Mouse (Mus musculus) MEL (cell line): ENCODE data around the gene Dapp1. TPM values are rescaled to one million over a fixed set of nuclear protein-coding genes. Genes with fewer than 3 reads are reported as not detected.
A peak's percentile ranks its signal among the peaks of the same experiment; 100 is the strongest.

Experiments
- DNase-seq: peaks from one replicate; pipeline ENCODE4 v3.0.0; 2011; ENCODE audit warnings: low read depth, low spot score
- H3K27ac ChIP-seq: 2 replicates; pipeline ENCODE4 v1.5.1; 2012; ENCODE audit warnings: low read depth, mild to moderate bottlenecking, control low read depth, low read length, moderate library complexity; ENCODE audit not compliant: control insufficient read depth
- H3K27me3 ChIP-seq, 2 experiments: fragments of 150-350 bp in 1 of 2; sonication (generic) in 1 of 2; 2 replicates each; pipeline ENCODE4 v1.6.1; 2012; ENCODE audit warnings: low read length in 2 of 2, mild to moderate bottlenecking in 2 of 2, improper control_type of control experiment in 1 of 2, moderate library complexity in 1 of 2; ENCODE audit not compliant: insufficient read depth in 2 of 2, control insufficient read depth in 1 of 2
- H3K36me3 ChIP-seq, 2 experiments: 2 replicates each; pipeline ENCODE4 v1.6.1; 2012 to 2014; ENCODE audit warnings: low read length in 2 of 2, improper control_type of control experiment in 1 of 2, inconsistent platforms in 1 of 2, mild to moderate bottlenecking in 1 of 2; ENCODE audit not compliant: insufficient read depth in 2 of 2, control insufficient read depth in 1 of 2
- H3K4me1 ChIP-seq, 2 experiments: fragments of 150-350 bp in 1 of 2; sonication (generic) in 1 of 2; 2 replicates each; pipeline ENCODE4 v1.6.1; 2012; ENCODE audit warnings: low read length in 2 of 2, improper control_type of control experiment in 1 of 2, mild to moderate bottlenecking in 1 of 2; ENCODE audit not compliant: insufficient read depth in 2 of 2, control insufficient read depth in 1 of 2
- H3K4me3 ChIP-seq, 2 experiments: fragments of 150-350 bp in 1 of 2; sonication (generic) in 1 of 2; 2 replicates each; pipeline ENCODE4 v1.5.1; 2012; ENCODE audit warnings: low read depth in 2 of 2, low read length in 2 of 2, mild to moderate bottlenecking in 2 of 2, moderate library complexity in 2 of 2, control low read depth in 1 of 2, improper control_type of control experiment in 1 of 2; ENCODE audit not compliant: control insufficient read depth in 1 of 2, insufficient read depth in 1 of 2
- H3K79me2 ChIP-seq: 2 replicates; pipeline ENCODE4 v1.6.1; 2012; ENCODE audit warnings: mild to moderate bottlenecking, low read length, moderate library complexity; ENCODE audit not compliant: control insufficient read depth, poor library complexity, insufficient read depth
- H3K9ac ChIP-seq: 2 replicates; pipeline ENCODE4 v1.6.1; 2012; ENCODE audit warnings: low read depth, mild to moderate bottlenecking, control low read depth, low read length, moderate library complexity; ENCODE audit not compliant: control insufficient read depth, poor library complexity, severe bottlenecking
- H3K9me3 ChIP-seq: fragments of 150-350 bp; sonication (generic); replicated peaks from 2 replicates; pipeline ENCODE4 v1.6.1; 2012; ENCODE audit warnings: mild to moderate bottlenecking, low read length, improper control_type of control experiment, moderate library complexity; ENCODE audit not compliant: insufficient read depth
- CHD1 ChIP-seq: IDR thresholded peaks from 2 replicates; pipeline ENCODE4 v1.6.1; 2012; ENCODE audit warnings: low read depth, mild to moderate bottlenecking, inconsistent platforms, low read length, improper control_type of control experiment
- CHD2 ChIP-seq: IDR thresholded peaks from 2 replicates; pipeline ENCODE4 v1.6.1; 2011; ENCODE audit warnings: low read length, improper control_type of control experiment
- CTCF ChIP-seq, 3 experiments: IDR thresholded peaks in 2 of 3; conservative IDR thresholded peaks in 1 of 3; 2 replicates each; pipeline ENCODE4 v1.5.1; 2011 to 2012; ENCODE audit warnings: low read length in 3 of 3, low read depth in 2 of 3, mild to moderate bottlenecking in 2 of 3, improper control_type of control experiment in 1 of 3, inconsistent platforms in 1 of 3, mixed read lengths in 1 of 3, moderate library complexity in 1 of 3; ENCODE audit not compliant: control insufficient read depth in 1 of 3, insufficient read depth in 1 of 3, poor library complexity in 1 of 3, severe bottlenecking in 1 of 3
- EP300 ChIP-seq, 2 experiments: IDR thresholded peaks; 2 replicates each; pipeline ENCODE4 v1.6.1; 2011; ENCODE audit warnings: improper control_type of control experiment in 2 of 2, low read length in 2 of 2, low read depth in 1 of 2, mild to moderate bottlenecking in 1 of 2
- ETS1 ChIP-seq: IDR thresholded peaks from 2 replicates; pipeline ENCODE4 v1.6.1; 2012; ENCODE audit warnings: low read depth, mild to moderate bottlenecking, inconsistent platforms, low read length, improper control_type of control experiment, moderate library complexity
- GATA1 ChIP-seq: IDR thresholded peaks from 2 replicates; pipeline ENCODE4 v1.6.1; 2011; ENCODE audit warnings: low read depth, low read length, improper control_type of control experiment
- MAX ChIP-seq: IDR thresholded peaks from 2 replicates; pipeline ENCODE4 v1.6.1; 2011; ENCODE audit warnings: low read length, improper control_type of control experiment
- MAZ ChIP-seq: IDR thresholded peaks from 2 replicates; pipeline ENCODE4 v1.6.1; 2012; ENCODE audit warnings: low read depth, mild to moderate bottlenecking, inconsistent platforms, low read length, improper control_type of control experiment
- MEF2A ChIP-seq: IDR thresholded peaks from 2 replicates; pipeline ENCODE4 v1.6.1; 2014; ENCODE audit warnings: low read depth, mild to moderate bottlenecking, inconsistent platforms, low read length, improper control_type of control experiment; ENCODE audit not compliant: poor library complexity, insufficient replicate concordance, severe bottlenecking; ENCODE audit errors: extremely low read depth
- POLR2A ChIP-seq, 2 experiments: IDR thresholded peaks; 2 replicates each; pipeline ENCODE4 v1.6.1; 2011 to 2012; ENCODE audit warnings: low read length in 2 of 2, mild to moderate bottlenecking in 2 of 2, control low read depth in 1 of 2, improper control_type of control experiment in 1 of 2, low read depth in 1 of 2, moderate library complexity in 1 of 2; ENCODE audit not compliant: control insufficient read depth in 1 of 2, insufficient read depth in 1 of 2, poor library complexity in 1 of 2
- POLR2AphosphoS2 ChIP-seq: IDR thresholded peaks from 2 replicates; pipeline ENCODE4 v1.6.1; 2011; ENCODE audit warnings: low read length, improper control_type of control experiment
- RAD21 ChIP-seq: IDR thresholded peaks from 2 replicates; pipeline ENCODE4 v1.6.1; 2011; ENCODE audit warnings: mild to moderate bottlenecking, low read depth, low read length, improper control_type of control experiment
- RCOR1 ChIP-seq: IDR thresholded peaks from 2 replicates; pipeline ENCODE4 v1.6.1; 2012; ENCODE audit warnings: low read depth, mild to moderate bottlenecking, inconsistent platforms, low read length, improper control_type of control experiment
- SMC3 ChIP-seq: IDR thresholded peaks from 2 replicates; pipeline ENCODE4 v1.6.1; 2011; ENCODE audit warnings: low read depth, low read length, improper control_type of control experiment
- TAL1 ChIP-seq: IDR thresholded peaks from 2 replicates; pipeline ENCODE4 v1.6.1; 2012; ENCODE audit warnings: mild to moderate bottlenecking, inconsistent platforms, low read length, moderate library complexity, mixed read lengths
- TBP ChIP-seq: IDR thresholded peaks from 2 replicates; pipeline ENCODE4 v1.8.0; 2011; ENCODE audit warnings: low read depth, low read length, improper control_type of control experiment
- TCF12 ChIP-seq: IDR thresholded peaks from 2 replicates; pipeline ENCODE4 v1.6.1; 2014; ENCODE audit warnings: low read depth, mild to moderate bottlenecking, inconsistent platforms, low read length, improper control_type of control experiment, moderate library complexity
- ZC3H11A ChIP-seq: IDR thresholded peaks from 2 replicates; pipeline ENCODE4 v1.6.1; 2012; ENCODE audit warnings: low read depth, mild to moderate bottlenecking, inconsistent platforms, low read length, improper control_type of control experiment
- ZKSCAN1 ChIP-seq: IDR thresholded peaks from 2 replicates; pipeline ENCODE4 v1.6.1; 2012; ENCODE audit warnings: low read depth, mild to moderate bottlenecking, inconsistent platforms, low read length, improper control_type of control experiment, moderate library complexity
- polyA plus RNA-seq, 2 experiments: library from polyadenylated mRNA; stranded (reverse) in 1 of 2; unstranded in 1 of 2; fragments of >175 nt in 1 of 2; fragments of >200 nt in 1 of 2; gene quantifications; 2 replicates each; pipeline versions ENCODE4 v1.2.1 to v1.2.4; 2012; ENCODE audit warnings: low replicate concordance in 2 of 2, low read depth in 1 of 2; ENCODE audit not compliant: insufficient read length in 2 of 2, insufficient read depth in 1 of 2, missing spikeins in 1 of 2
- total RNA-seq: library from RNA; depleted of rRNA; stranded (reverse); fragments of 300-350 nt; gene quantifications from 2 replicates; pipeline ENCODE4 v1.2.3, GENCODE M21; 2012

The Dapp1 gene
- total and polyA plus RNA-seq, 3 experiments, result 45.7 to 91.5 (median 67.3) TPM

- Histone ChIP-seq H3K79me2 (peaks cover 62% of the 10 kb centered on the region), H3K27me3 (no peaks in the 10 kb centered on the region), H3K4me1 (peaks cover 33 to 55% of the 10 kb centered on the region in 2 experiments), H3K9ac (peak overlapping the region; percentile 47), H3K36me3 (peaks cover 9 to 65% of the 10 kb centered on the region in 2 experiments), H3K4me3 (peak overlapping the region in 1 of 2 experiments; percentile 11; a peak in 1 of 4 replicates), H3K9me3 (no peaks in the 10 kb centered on the region), H3K27ac (peak overlapping the region; percentile 61)
- TF ChIP-seq RCOR1 (no peak), CHD1 (no peak), TCF12 (no peak), ZC3H11A (no peak), POLR2AphosphoS2 (no peak), ZKSCAN1 (no peak)
- no peak for DNase-seq
Measured at GRCm38 (mm10) chr3:137977629-137978041, 3.7 kb downstream of the Dapp1 start.

GRCm38 (mm10) chr3:137976943-137977628 lies 4.3 kb downstream of the Dapp1 start:
- no peak for TF ChIP-seq TCF12
- no peak for TF ChIP-seq CHD2
- TF ChIP-seq POLR2A (IDR thresholded peaks at IDR 0.05; ENCODE audit: control insufficient read depth in 1 of 2, insufficient read depth in 1 of 2, low read depth in 1 of 2, low read length in 2 of 2, poor library complexity in 1 of 2), result no peak
- no peak for TF ChIP-seq GATA1
- Histone ChIP-seq H3K4me1 (peaks cover 33 to 53% of the 10 kb centered on the region in 2 experiments), H3K4me3 (no peak overlapping the region), H3K36me3 (peaks cover 9 to 66% of the 10 kb centered on the region in 2 experiments), H3K9me3 (no peaks in the 10 kb centered on the region), H3K9ac (peak overlapping the region; percentile 47; the same call in 1 of the 2 replicates), H3K79me2 (peaks cover 62% of the 10 kb centered on the region), H3K27ac (peak overlapping the region; percentile 61), H3K27me3 (no peaks in the 10 kb centered on the region)
- DNase-seq, result no peak

GRCm38 (mm10) chr3:137975856-137976423 lies 5.4 kb downstream of the Dapp1 start:
- H3K79me2 ChIP-seq, result peaks cover 69% of the 10 kb centered on the region
- H3K27me3 ChIP-seq, result no peaks in the 10 kb centered on the region
- DNase-seq, result peak; percentile 48
- peaks cover 9 to 73% of the 10 kb centered on the region in 2 experiments for H3K36me3 ChIP-seq
- peaks cover 42 to 61% of the 10 kb centered on the region in 2 experiments for H3K4me1 ChIP-seq
- H3K27ac ChIP-seq, result peak overlapping the region; percentile 45
- H3K9me3 ChIP-seq, result no peaks in the 10 kb centered on the region
- H3K4me3 ChIP-seq, result no peak overlapping the region
- TF ChIP-seq SMC3 (no peak), CTCF (IDR thresholded peaks at IDR 0.05 in 2 of 3, conservative IDR thresholded peaks at IDR 0.05 in 1 of 3; ENCODE audit: control insufficient read depth in 1 of 3, insufficient read depth in 1 of 3, low read depth in 2 of 3, low read length in 3 of 3, poor library complexity in 1 of 3, severe bottlenecking in 1 of 3) (no peak), TBP (no peak), MAX (peak; percentile 56; the same call in 1 of the 2 replicates), GATA1 (0 out of 2 replicates have a peak, but pooled peaks have one; percentile 6), MAZ (no peak), ETS1 (peak; percentile 57; the same call in 1 of the 2 replicates), RAD21 (no peak), TAL1 (peak; percentile 39; the same call in 1 of the 2 replicates), RCOR1 (peak; percentile 49; the same call in 1 of the 2 replicates), EP300 (IDR thresholded peaks at IDR 0.05; ENCODE audit: low read depth in 1 of 2, low read length in 2 of 2) (peak; percentile 38 to 67; a peak in 2 of 4 replicates), MEF2A (no peak)
- peak overlapping the region; percentile 4; the same call in 1 of the 2 replicates for H3K9ac ChIP-seq
